Mouse (Mus musculus) midbrain, embryonic 15.5 days (tissue): ENCODE results near the gene Cfap97. TPM values are rescaled to one million over a fixed set of nuclear protein-coding genes. Genes with fewer than 3 reads are reported as not detected.

Experiments
- ATAC-seq: fragments of 200-750 bp; cut with Nextera tagmentation; replicated peaks from 2 replicates; pipeline ENCODE4 v1.8.0; 2017; ENCODE audit warnings: moderate TSS enrichment
- H3K27ac ChIP-seq: fragments of 300-500 bp; sonication (generic); 2 replicates; pipeline ENCODE4 v1.5.1; 2015; ENCODE audit warnings: mild to moderate bottlenecking, inconsistent platforms
- H3K27me3 ChIP-seq: fragments of 300-500 bp; sonication (generic); replicated peaks from 2 replicates; pipeline ENCODE4 v1.6.1; 2015; ENCODE audit warnings: inconsistent platforms
- H3K36me3 ChIP-seq: fragments of 300-500 bp; sonication (generic); replicated peaks from 2 replicates; pipeline ENCODE4 v1.6.1; 2015; ENCODE audit warnings: inconsistent platforms
- H3K4me1 ChIP-seq: fragments of 300-500 bp; sonication (generic); 2 replicates; pipeline ENCODE4 v1.6.1; 2015; ENCODE audit warnings: inconsistent platforms
- H3K4me2 ChIP-seq: fragments of 300-500 bp; sonication (generic); 2 replicates; pipeline ENCODE4 v1.6.1; 2015; ENCODE audit warnings: inconsistent platforms, mild to moderate bottlenecking, moderate library complexity
- H3K4me3 ChIP-seq: fragments of 300-500 bp; sonication (generic); 2 replicates; pipeline ENCODE4 v1.5.1; 2015; ENCODE audit warnings: mild to moderate bottlenecking, inconsistent platforms
- H3K9ac ChIP-seq: fragments of 300-500 bp; sonication (generic); 2 replicates; pipeline ENCODE4 v1.6.1; 2015; ENCODE audit warnings: mild to moderate bottlenecking, inconsistent platforms
- H3K9me3 ChIP-seq: fragments of 300-500 bp; sonication (generic); 2 replicates; pipeline ENCODE4 v1.6.1; 2016; ENCODE audit warnings: inconsistent platforms
- WGBS: fragments of 180-500 bp; shearing (Covaris S2); methylation state at CpG from one replicate; pipeline ENCODE4 v1.1.7; 2015; ENCODE audit warnings: mixed read lengths; 5-methylcytosine and 5-hydroxymethylcytosine counted together
- polyA plus RNA-seq: library from polyadenylated mRNA; unstranded; fragments of >200 nt; fragmentation: Nextera tagmentation; extraction: Ambion mirVana; gene quantifications from 2 replicates; pipeline ENCODE4 v1.2.1, GENCODE M21; 2015

Gene Cfap97
- polyA plus RNA-seq, 1 experiment from 2014 or later, result 29.2 TPM

DNA sequence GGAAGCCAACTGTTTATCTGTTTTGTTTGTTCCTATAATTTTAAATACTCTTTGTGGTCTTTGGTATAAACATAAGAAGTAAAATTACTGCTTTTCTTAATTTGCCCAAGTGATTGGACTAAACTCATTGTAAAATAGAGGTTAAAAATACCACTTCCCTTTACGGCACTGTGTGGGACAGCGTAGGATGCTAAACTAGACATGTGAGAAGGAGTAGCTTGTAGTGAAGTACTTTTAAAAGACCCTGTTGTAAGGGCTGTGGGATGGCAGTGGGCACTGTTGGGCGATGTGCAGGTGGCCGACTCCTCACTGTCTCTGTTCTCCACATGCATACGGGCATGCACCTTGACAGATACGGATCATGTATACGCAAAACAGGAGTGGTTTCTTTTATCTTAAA is 28.6 kb downstream of the Cfap97 start:
- no peak overlapping the region for H3K4me2 ChIP-seq
- H3K36me3 ChIP-seq, result no peaks in the 10 kb centered on the region
- no peaks in the 10 kb centered on the region for H3K9me3 ChIP-seq
- no peak for ATAC-seq
- no peaks in the 10 kb centered on the region for H3K4me1 ChIP-seq
- H3K4me3 ChIP-seq, result no peak overlapping the region
- H3K27ac ChIP-seq, result no peak overlapping the region
- H3K9ac ChIP-seq, result no peak overlapping the region
- WGBS, result 94% methylated on average over 7 of the region's 7 CpGs
- no peaks in the 10 kb centered on the region for H3K27me3 ChIP-seq

GRCm38 (mm10) chr8:46185361-46185760 is 33.8 kb downstream of the Cfap97 start:
- H3K4me2 ChIP-seq, result no peak overlapping the region
- H3K4me1 ChIP-seq, result no peaks in the 10 kb centered on the region
- H3K9me3 ChIP-seq, result no peaks in the 10 kb centered on the region
- H3K4me3 ChIP-seq, result no peak overlapping the region
- H3K27me3 ChIP-seq, result no peaks in the 10 kb centered on the region
- no peak overlapping the region for H3K9ac ChIP-seq
- ATAC-seq, result no peak
- H3K27ac ChIP-seq, result no peak overlapping the region
- 8% methylated on average over 2 of the region's 2 CpGs for WGBS
- H3K36me3 ChIP-seq, result no peaks in the 10 kb centered on the region

DNA sequence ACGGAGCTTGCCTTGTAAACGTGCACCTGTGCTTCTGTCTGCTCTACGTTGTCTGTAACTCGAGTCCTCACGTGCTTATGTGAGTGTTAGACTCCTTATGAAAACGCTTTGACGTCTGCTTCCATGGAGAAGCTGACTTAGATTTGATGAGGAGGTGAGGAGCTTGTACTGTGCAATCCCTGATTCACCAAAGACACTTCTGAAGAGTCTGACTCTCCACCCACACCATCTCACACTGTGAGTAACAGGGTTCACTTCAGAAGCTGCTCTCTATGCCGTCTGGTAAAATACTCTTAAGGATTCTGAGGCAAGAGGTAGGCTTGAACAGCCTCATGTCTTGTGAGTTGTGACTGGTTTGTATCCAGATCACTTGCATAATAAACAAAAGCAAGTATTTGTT is 41.5 kb downstream of the Cfap97 start:
- Histone ChIP-seq H3K4me2 (no peak overlapping the region), H3K4me1 (no peaks in the 10 kb centered on the region), H3K9ac (no peak overlapping the region), H3K36me3 (0 out of 2 replicates have a peak, but pooled peaks cover 11% of the 10 kb centered on the region), H3K27me3 (no peaks in the 10 kb centered on the region), H3K4me3 (no peak overlapping the region), H3K9me3 (no peaks in the 10 kb centered on the region), H3K27ac (no peak overlapping the region)
- ATAC-seq, result no peak
- WGBS, result 91% methylated on average over 8 of the region's 8 CpGs

DNA sequence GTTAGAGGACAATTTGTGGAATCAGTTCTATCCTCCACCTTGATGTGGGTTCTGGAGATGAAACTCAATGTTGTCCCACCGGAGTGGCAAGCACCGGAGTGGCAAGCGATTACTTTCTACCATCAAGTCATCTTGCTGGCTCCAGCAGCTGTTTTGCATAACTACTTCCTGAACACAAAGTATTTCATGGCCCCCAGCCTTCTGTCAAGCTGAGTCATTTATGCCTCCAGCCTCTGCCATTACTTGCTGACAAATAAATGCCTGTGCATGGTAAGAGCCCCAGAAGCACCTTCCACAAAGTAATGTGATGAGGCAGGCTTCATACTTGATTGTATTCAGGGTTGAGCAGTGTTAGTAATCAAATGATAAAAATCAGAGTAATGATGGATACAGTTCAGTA is 45.3 kb downstream of the Cfap97 start:
- no peak overlapping the region for H3K4me3 ChIP-seq
- H3K27ac ChIP-seq, result no peak overlapping the region
- H3K27me3 ChIP-seq, result no peaks in the 10 kb centered on the region
- ATAC-seq, result no peak
- no peak overlapping the region for H3K4me2 ChIP-seq
- peaks cover 11% of the 10 kb centered on the region; the same call in 1 of the 2 replicates for H3K36me3 ChIP-seq
- no peaks in the 10 kb centered on the region for H3K9me3 ChIP-seq
- no peaks in the 10 kb centered on the region for H3K4me1 ChIP-seq
- 98% methylated on average over 3 of the region's 3 CpGs for WGBS
- no peak overlapping the region for H3K9ac ChIP-seq

GRCm38 (mm10) chr8:46197673-46198072 is 46.1 kb downstream of the Cfap97 start:
- Histone ChIP-seq H3K27ac (no peak overlapping the region), H3K27me3 (no peaks in the 10 kb centered on the region), H3K9me3 (no peaks in the 10 kb centered on the region), H3K4me2 (no peak overlapping the region), H3K4me3 (no peak overlapping the region), H3K36me3 (peaks cover 11% of the 10 kb centered on the region; the same call in 1 of the 2 replicates), H3K4me1 (no peaks in the 10 kb centered on the region), H3K9ac (no peak overlapping the region)
- ATAC-seq, result no peak
- 92% methylated on average over 5 of the region's 5 CpGs for WGBS

GRCm38 (mm10) chr8:46202350-46202749 is 50.8 kb downstream of the Cfap97 start:
- H3K36me3 ChIP-seq, result peaks cover 25% of the 10 kb centered on the region
- H3K4me2 ChIP-seq, result no peak overlapping the region
- ATAC-seq, result no peak

GRCm38 (mm10) chr8:46204301-46204700 is 52.7 kb downstream of the Cfap97 start:
- no peaks in the 10 kb centered on the region for H3K9me3 ChIP-seq
- peaks cover 32% of the 10 kb centered on the region for H3K36me3 ChIP-seq
- no peaks in the 10 kb centered on the region for H3K27me3 ChIP-seq
- H3K4me1 ChIP-seq, result peaks cover 18% of the 10 kb centered on the region
- ATAC-seq, result no peak
- no peak overlapping the region for H3K27ac ChIP-seq
- no peak overlapping the region for H3K4me3 ChIP-seq
- no peak overlapping the region for H3K9ac ChIP-seq
- WGBS, result 94% methylated on average over 3 of the region's 3 CpGs
- no peak overlapping the region for H3K4me2 ChIP-seq

More at GRCm38 (mm10) chr8:46202350-46202749, 50.8 kb downstream of the Cfap97 start:
- H3K27me3 ChIP-seq, result no peaks in the 10 kb centered on the region
- no peak overlapping the region for H3K4me3 ChIP-seq
- H3K9ac ChIP-seq, result no peak overlapping the region
- H3K9me3 ChIP-seq, result no peaks in the 10 kb centered on the region
- WGBS, result 90% methylated on average over 6 of the region's 6 CpGs
- no peak overlapping the region for H3K27ac ChIP-seq
- 0 out of 2 replicates have a peak, but pooled peaks cover 3% of the 10 kb centered on the region for H3K4me1 ChIP-seq

GRCm38 (mm10) chr8:46204974-46205640 is 53.5 kb downstream of the Cfap97 start:
- Histone ChIP-seq H3K27ac (no peak overlapping the region), H3K4me2 (no peak overlapping the region), H3K9ac (no peak overlapping the region), H3K4me1 (peaks cover 26% of the 10 kb centered on the region), H3K27me3 (no peaks in the 10 kb centered on the region), H3K9me3 (no peaks in the 10 kb centered on the region), H3K36me3 (peaks cover 32% of the 10 kb centered on the region), H3K4me3 (no peak overlapping the region)
- WGBS, result 88% methylated on average over 9 of the region's 9 CpGs
- no peak for ATAC-seq

- 89% methylated on average over 6 of the region's 6 CpGs for WGBS
- Histone ChIP-seq H3K9me3 (no peaks in the 10 kb centered on the region), H3K27ac (no peak overlapping the region), H3K9ac (no peak overlapping the region), H3K36me3 (peaks cover 32% of the 10 kb centered on the region), H3K4me2 (no peak overlapping the region), H3K27me3 (no peaks in the 10 kb centered on the region), H3K4me3 (no peak overlapping the region), H3K4me1 (peaks cover 26% of the 10 kb centered on the region)
- ATAC-seq, result no peak
These were observed 54.5 kb downstream of the Cfap97 start for GRCm38 (mm10) chr8:46206107-46206506.

DNA sequence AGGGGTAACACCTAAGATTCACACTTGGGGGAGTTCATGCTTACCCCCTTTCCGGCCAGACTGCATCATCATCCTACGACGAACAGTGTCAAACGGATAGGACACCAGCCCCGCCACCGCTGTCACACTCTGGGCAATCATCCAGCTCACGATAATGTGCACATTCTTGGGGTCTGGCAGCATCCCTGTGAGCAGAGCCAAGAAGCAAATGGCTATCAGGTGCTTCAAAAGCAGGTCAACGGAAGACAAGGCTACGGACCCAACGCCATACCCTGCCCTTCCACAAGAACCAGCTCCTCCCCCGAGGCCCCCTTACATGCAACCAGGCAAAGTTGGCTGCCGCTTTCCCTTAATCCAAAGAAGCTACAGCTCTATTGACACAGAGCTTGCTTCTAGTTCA is 56.8 kb downstream of the Cfap97 start:
- no peak for ATAC-seq
- Histone ChIP-seq H3K4me3 (peak overlapping the region; percentile 94), H3K9ac (no peak overlapping the region), H3K4me2 (peak overlapping the region; percentile 84), H3K27me3 (no peaks in the 10 kb centered on the region), H3K9me3 (no peaks in the 10 kb centered on the region), H3K27ac (no peak overlapping the region), H3K36me3 (peaks cover 32% of the 10 kb centered on the region), H3K4me1 (peaks cover 38% of the 10 kb centered on the region)
- 81% methylated on average over 12 of the region's 12 CpGs for WGBS

GRCm38 (mm10) chr8:46209057-46209456 is 57.5 kb downstream of the Cfap97 start:
- no peak for ATAC-seq
- H3K9me3 ChIP-seq, result no peaks in the 10 kb centered on the region
- H3K36me3 ChIP-seq, result peaks cover 32% of the 10 kb centered on the region
- no peak overlapping the region for H3K27ac ChIP-seq
- H3K4me2 ChIP-seq, result peak overlapping the region; percentile 84
- no peak overlapping the region for H3K9ac ChIP-seq
- peaks cover 38% of the 10 kb centered on the region for H3K4me1 ChIP-seq
- WGBS, result 73% methylated on average over 15 of the region's 15 CpGs
- no peaks in the 10 kb centered on the region for H3K27me3 ChIP-seq
- H3K4me3 ChIP-seq, result peak overlapping the region; percentile 94

- Histone ChIP-seq H3K4me3 (peak within 1 kb of the TSS; percentile 94), H3K4me1 (peaks cover 38% of the 10 kb centered on the region), H3K27ac (peak within 1 kb of the TSS; percentile 99), H3K36me3 (peaks cover 21% of the 10 kb centered on the region), H3K27me3 (no peaks in the 10 kb centered on the region), H3K9me3 (no peaks in the 10 kb centered on the region), H3K4me2 (peak within 1 kb of the TSS; percentile 84), H3K9ac (peak within 1 kb of the TSS; percentile 99)
- ATAC-seq, result peak; percentile 99
- WGBS, result under 1% methylated on average over 56 of the region's 84 CpGs
These were observed 59.1 kb downstream of the Cfap97 start, which contains the start of gene Slc25a4 for GRCm38 (mm10) chr8:46210404-46211315. Gene Slc25a4, minus strand, starts transcription at chr8:46211284.
